Mouse (Mus musculus) heart, embryonic 13.5 days (tissue): ENCODE results near the gene Gm10271. TPM values are rescaled to one million over a fixed set of nuclear protein-coding genes. Genes with fewer than 3 reads are reported as not detected.
A peak's percentile ranks its signal among the peaks of the same experiment; 100 is the strongest.

ENCODE experiments used
- ATAC-seq: fragments of 200-750 bp; cut with Nextera tagmentation; 2 replicates; pipeline ENCODE4 v1.8.0; 2017; ENCODE audit warnings: moderate TSS enrichment; ENCODE audit not compliant: insufficient number of reproducible peaks, low FRiP score, low TSS enrichment; ENCODE audit errors: extremely low read depth
- H3K27ac ChIP-seq: fragments of 300-500 bp; sonication (generic); replicated peaks from 2 replicates; pipeline ENCODE4 v1.5.1; 2015; ENCODE audit warnings: moderate library complexity, mild to moderate bottlenecking, inconsistent platforms
- H3K27me3 ChIP-seq: fragments of 300-500 bp; sonication (generic); replicated peaks from 2 replicates; pipeline ENCODE4 v1.6.1; 2015; ENCODE audit warnings: mild to moderate bottlenecking, inconsistent platforms
- H3K36me3 ChIP-seq: fragments of 300-500 bp; sonication (generic); 2 replicates; pipeline ENCODE4 v1.6.1; 2015; ENCODE audit warnings: mild to moderate bottlenecking, inconsistent platforms
- H3K4me1 ChIP-seq: fragments of 300-500 bp; sonication (generic); 2 replicates; pipeline ENCODE4 v1.6.1; 2015; ENCODE audit warnings: inconsistent platforms
- H3K4me2 ChIP-seq: fragments of 300-500 bp; sonication (generic); 2 replicates; pipeline ENCODE4 v1.6.1; 2015; ENCODE audit warnings: inconsistent platforms, mild to moderate bottlenecking, moderate library complexity
- H3K4me3 ChIP-seq: fragments of 300-500 bp; sonication (generic); 2 replicates; pipeline ENCODE4 v1.5.1; 2015; ENCODE audit warnings: moderate library complexity, mild to moderate bottlenecking, inconsistent platforms
- H3K9ac ChIP-seq: fragments of 300-500 bp; sonication (generic); 2 replicates; pipeline ENCODE4 v1.6.1; 2015; ENCODE audit warnings: inconsistent platforms, mild to moderate bottlenecking, moderate library complexity
- H3K9me3 ChIP-seq: fragments of 300-500 bp; sonication (generic); 2 replicates; pipeline ENCODE4 v1.6.1; 2016; ENCODE audit warnings: inconsistent platforms
- WGBS: fragments of 180-500 bp; shearing (Covaris S2); methylation state at CpG from one replicate; pipeline ENCODE4 v1.1.7; 2015; ENCODE audit warnings: mixed read lengths; 5-methylcytosine and 5-hydroxymethylcytosine counted together
- polyA plus RNA-seq: library from polyadenylated mRNA; unstranded; fragments of >200 nt; fragmentation: Nextera tagmentation; extraction: Ambion mirVana; gene quantifications from 2 replicates; pipeline ENCODE4 v1.2.1, GENCODE M21; 2015

Gene Gm10271
- polyA plus RNA-seq, 1 experiment from 2014 or later: not detected

DNA sequence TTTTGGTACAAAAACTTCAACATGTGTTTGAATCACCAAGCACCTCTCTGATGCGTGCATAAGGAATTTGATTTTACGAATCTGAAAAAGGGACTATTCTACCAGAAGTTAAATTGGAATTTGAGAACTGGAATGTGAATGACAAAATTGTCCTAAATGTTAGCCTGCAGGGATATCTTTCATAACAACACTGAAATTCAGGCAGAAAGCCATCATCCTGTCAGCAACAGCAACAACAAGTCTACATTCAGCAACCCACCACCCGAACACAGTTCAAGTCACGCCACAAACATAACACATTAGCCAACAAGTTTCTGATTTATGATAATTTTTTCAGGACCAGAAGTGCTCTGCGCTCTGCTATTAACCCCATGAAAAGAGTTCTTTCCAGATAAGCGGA, 17.2 kb downstream of the Gm10271 start:
- Histone ChIP-seq H3K27ac (no peak overlapping the region), H3K27me3 (no peaks in the 10 kb centered on the region), H3K9me3 (peaks cover 3% of the 10 kb centered on the region; the same call in 1 of the 2 replicates), H3K4me3 (no peak overlapping the region), H3K4me1 (peaks cover 4% of the 10 kb centered on the region), H3K4me2 (no peak overlapping the region), H3K9ac (no peak overlapping the region), H3K36me3 (no peaks in the 10 kb centered on the region; the same call in 1 of the 2 replicates)
- ATAC-seq: no peak
- 83% methylated on average over 6 of the region's 6 CpGs for WGBS

DNA sequence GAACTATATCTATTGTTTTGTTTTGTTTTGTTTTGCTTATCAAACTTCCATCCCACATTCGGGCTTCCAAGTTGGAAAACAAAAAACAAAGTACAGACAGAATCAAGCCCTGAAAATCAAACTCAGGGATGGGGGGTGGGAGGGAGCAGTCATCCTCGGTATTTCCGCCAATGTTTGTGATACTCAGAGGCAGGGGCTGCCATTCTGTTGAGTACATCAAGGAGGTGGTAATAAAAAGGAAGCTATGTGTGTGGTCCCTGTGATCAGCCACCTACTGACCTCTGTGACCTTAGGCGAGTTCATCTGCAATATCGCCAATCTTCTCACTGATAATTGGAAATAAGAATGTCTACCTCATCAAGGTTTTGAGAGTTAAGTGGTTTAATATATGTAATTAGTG, 21.5 kb downstream of the Gm10271 start:
- H3K4me2 ChIP-seq: peak overlapping the region; percentile 73
- peak overlapping the region; percentile 73 for H3K9ac ChIP-seq
- no peak for ATAC-seq
- WGBS: 23% methylated on average over 5 of the region's 5 CpGs
- H3K27ac ChIP-seq: no peak overlapping the region
- H3K36me3 ChIP-seq: no peaks in the 10 kb centered on the region; the same call in 1 of the 2 replicates
- peaks cover 3% of the 10 kb centered on the region; the same call in 1 of the 2 replicates for H3K9me3 ChIP-seq
- H3K4me1 ChIP-seq: peaks cover 37% of the 10 kb centered on the region
- H3K27me3 ChIP-seq: no peaks in the 10 kb centered on the region
- H3K4me3 ChIP-seq: peak overlapping the region; percentile 84

DNA sequence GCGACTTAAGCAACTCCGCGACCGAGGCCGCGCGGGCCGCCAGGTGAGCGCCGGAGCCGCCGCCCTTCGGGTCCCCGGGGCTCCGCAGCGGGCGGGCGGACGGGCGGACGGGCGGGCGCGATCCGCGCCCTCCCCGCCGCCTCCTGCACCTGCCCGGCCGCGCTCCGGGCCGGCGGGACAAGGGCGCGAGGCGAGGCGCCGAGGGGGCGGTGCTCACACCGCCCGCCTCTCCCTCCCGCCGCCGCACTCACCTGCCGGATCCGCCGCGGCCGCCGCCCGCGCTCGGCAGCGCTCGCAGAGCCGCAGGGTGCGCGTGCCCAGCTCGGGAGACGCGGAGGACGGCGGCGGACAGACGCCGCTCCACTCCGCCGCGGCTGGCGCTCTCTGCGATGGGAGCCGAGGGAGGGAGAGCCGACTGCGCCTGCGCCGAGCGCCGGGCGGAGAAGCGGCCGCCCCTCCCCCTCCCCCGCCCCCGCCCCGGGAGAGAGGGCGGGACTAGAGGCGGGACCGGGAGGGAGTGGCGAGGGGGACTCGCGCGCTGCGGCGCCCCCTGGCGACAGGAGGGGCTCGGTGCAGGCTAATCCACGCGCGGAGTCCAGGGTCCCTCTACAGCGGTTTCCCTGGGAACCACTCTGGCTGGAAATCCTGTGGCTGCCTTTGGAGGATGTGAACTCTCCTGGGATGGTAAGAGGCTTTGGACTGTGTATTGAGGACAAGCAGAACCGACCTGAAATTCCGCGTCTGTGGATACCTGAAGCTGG, 22.2 kb downstream of the Gm10271 start, which contains the start of gene Rab3ip:
Gene Rab3ip (minus strand): TSS at position 761 of the 761 bp plus-strand sequence.
- no peaks in the 10 kb centered on the region for H3K9me3 ChIP-seq
- WGBS: under 1% methylated on average over 66 of the region's 103 CpGs
- peak; percentile 90 for ATAC-seq
- H3K4me1 ChIP-seq: peaks cover 44% of the 10 kb centered on the region
- H3K27me3 ChIP-seq: no peaks in the 10 kb centered on the region
- peak within 1 kb of the TSS; percentile 84 for H3K4me3 ChIP-seq
- peak within 1 kb of the TSS; percentile 73 for H3K4me2 ChIP-seq
- H3K9ac ChIP-seq: peak within 1 kb of the TSS; percentile 98
- peak within 1 kb of the TSS; percentile 90 for H3K27ac ChIP-seq
- H3K36me3 ChIP-seq: no peaks in the 10 kb centered on the region; the same call in 1 of the 2 replicates

- Histone ChIP-seq H3K9me3 (no peaks in the 10 kb centered on the region), H3K36me3 (no peaks in the 10 kb centered on the region; the same call in 1 of the 2 replicates), H3K4me3 (peak overlapping the region; percentile 84), H3K9ac (peak overlapping the region; percentile 98), H3K27ac (peak overlapping the region; percentile 90), H3K4me1 (peaks cover 52% of the 10 kb centered on the region), H3K27me3 (no peaks in the 10 kb centered on the region), H3K4me2 (peak overlapping the region; percentile 73)
- ATAC-seq: no peak
- 3% methylated on average over 44 of the region's 44 CpGs for WGBS
Observed at GRCm38 (mm10) chr10:116949111-116950008, 23.0 kb downstream of the Gm10271 start.

DNA sequence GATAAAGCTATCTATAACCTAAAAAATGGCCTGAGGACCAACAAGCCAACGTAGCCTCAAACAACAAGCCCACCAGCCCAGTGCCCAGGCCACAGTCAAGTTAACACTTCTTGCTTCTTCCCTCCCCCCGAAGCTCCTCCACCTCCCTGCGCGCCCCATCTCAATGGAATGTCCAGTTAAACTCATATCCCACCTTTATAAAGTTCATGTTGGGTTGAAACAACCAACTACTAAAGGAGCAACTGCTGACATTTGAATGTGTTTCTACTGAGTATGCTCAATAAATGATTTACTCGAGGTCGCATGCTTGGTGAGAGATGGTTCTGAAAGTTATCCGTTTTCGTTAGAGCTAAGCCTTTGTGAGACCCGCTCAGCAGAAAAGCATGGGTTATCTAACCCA, 24.0 kb downstream of the Gm10271 start:
- Histone ChIP-seq H3K36me3 (no peaks in the 10 kb centered on the region; the same call in 1 of the 2 replicates), H3K9me3 (no peaks in the 10 kb centered on the region), H3K4me2 (peak overlapping the region; percentile 73), H3K9ac (peak overlapping the region; percentile 98), H3K27me3 (no peaks in the 10 kb centered on the region), H3K4me3 (peak overlapping the region; percentile 84), H3K27ac (no peak overlapping the region), H3K4me1 (peaks cover 54% of the 10 kb centered on the region)
- no peak for ATAC-seq
- WGBS: 81% methylated on average over 9 of the region's 9 CpGs

GRCm38 (mm10) chr10:116944940-116945339, 27.5 kb downstream of the Gm10271 start:
- H3K27ac ChIP-seq: peak overlapping the region; percentile 92
- H3K4me1 ChIP-seq: peaks cover 50% of the 10 kb centered on the region
- H3K36me3 ChIP-seq: peaks cover 12% of the 10 kb centered on the region
- ATAC-seq: no peak
- WGBS: 25% methylated on average over 10 of the region's 10 CpGs
- H3K4me3 ChIP-seq: peak overlapping the region; percentile 24
- 0 out of 2 replicates have a peak, but pooled peaks cover 6% of the 10 kb centered on the region for H3K9me3 ChIP-seq
- peak overlapping the region; percentile 59 for H3K4me2 ChIP-seq
- no peaks in the 10 kb centered on the region for H3K27me3 ChIP-seq
- peak overlapping the region; percentile 67 for H3K9ac ChIP-seq

DNA sequence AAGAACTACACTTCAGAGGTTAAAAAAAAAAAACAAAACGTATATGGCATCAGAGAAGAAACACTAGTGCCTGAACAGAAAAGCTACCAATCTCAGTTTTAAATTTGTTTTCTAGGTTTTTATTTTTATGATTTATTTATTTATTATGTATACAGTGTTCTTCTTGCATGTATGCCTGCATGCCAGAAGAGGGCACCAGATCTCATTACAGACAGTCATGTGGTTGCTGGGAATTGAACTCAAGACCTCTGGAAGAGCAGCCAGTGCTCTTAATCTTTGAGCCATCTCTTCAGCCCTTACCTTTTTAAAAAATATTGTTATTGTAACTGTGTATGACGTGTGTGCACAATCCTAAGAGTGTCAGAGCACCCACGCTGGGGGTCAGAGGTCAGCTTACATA, 28.3 kb downstream of the Gm10271 start:
- no peak overlapping the region for H3K4me2 ChIP-seq
- no peaks in the 10 kb centered on the region for H3K27me3 ChIP-seq
- H3K36me3 ChIP-seq: peaks cover 15% of the 10 kb centered on the region
- peaks cover 49% of the 10 kb centered on the region for H3K4me1 ChIP-seq
- H3K9ac ChIP-seq: no peak overlapping the region
- H3K27ac ChIP-seq: peak overlapping the region; percentile 92; the same call in 1 of the 2 replicates
- H3K4me3 ChIP-seq: no peak overlapping the region
- WGBS: 86% methylated on average over 3 of the region's 3 CpGs
- no peak for ATAC-seq
- 0 out of 2 replicates have a peak, but pooled peaks cover 6% of the 10 kb centered on the region for H3K9me3 ChIP-seq

GRCm38 (mm10) chr10:116943025-116943424, 29.4 kb downstream of the Gm10271 start:
- H3K4me3 ChIP-seq: no peak overlapping the region
- H3K36me3 ChIP-seq: peaks cover 26% of the 10 kb centered on the region
- 88% methylated on average over 6 of the region's 6 CpGs for WGBS
- peaks cover 38% of the 10 kb centered on the region for H3K4me1 ChIP-seq
- H3K9ac ChIP-seq: no peak overlapping the region
- H3K4me2 ChIP-seq: no peak overlapping the region
- H3K27me3 ChIP-seq: no peaks in the 10 kb centered on the region
- no peak for ATAC-seq
- H3K9me3 ChIP-seq: 0 out of 2 replicates have a peak, but pooled peaks cover 6% of the 10 kb centered on the region
- H3K27ac ChIP-seq: no peak overlapping the region

- peaks cover 8% of the 10 kb centered on the region for H3K4me1 ChIP-seq
- WGBS: 87% methylated on average over 12 of the region's 12 CpGs
- no peaks in the 10 kb centered on the region for H3K9me3 ChIP-seq
- no peak overlapping the region for H3K27ac ChIP-seq
- H3K27me3 ChIP-seq: no peaks in the 10 kb centered on the region
- no peak overlapping the region for H3K4me3 ChIP-seq
- H3K4me2 ChIP-seq: no peak overlapping the region
- no peak for ATAC-seq
- H3K36me3 ChIP-seq: peaks cover 83% of the 10 kb centered on the region
- no peak overlapping the region for H3K9ac ChIP-seq
Observed at GRCm38 (mm10) chr10:116935028-116935427, 37.4 kb downstream of the Gm10271 start.

DNA sequence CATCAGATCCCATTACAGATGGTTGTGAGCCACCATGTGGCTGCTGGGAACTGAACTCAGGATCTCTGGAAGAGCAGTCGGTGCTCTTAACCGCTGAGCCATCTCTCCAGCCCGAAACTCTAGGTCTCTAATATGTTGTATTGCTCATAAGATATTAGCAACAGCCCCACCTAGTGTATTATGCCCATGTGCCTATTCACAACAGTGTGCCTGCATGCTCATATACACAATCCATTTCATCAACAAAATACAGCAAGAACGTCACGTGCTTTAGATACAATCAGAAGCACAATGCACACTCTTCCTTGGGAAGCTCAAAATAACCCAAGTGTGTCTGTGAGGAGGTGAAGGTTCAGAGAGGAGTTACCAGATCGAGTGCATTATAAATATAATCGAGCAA, 38.6 kb downstream of the Gm10271 start:
- H3K4me3 ChIP-seq: no peak overlapping the region
- WGBS: 84% methylated on average over 7 of the region's 7 CpGs
- H3K4me1 ChIP-seq: peaks cover 8% of the 10 kb centered on the region
- no peak overlapping the region for H3K4me2 ChIP-seq
- no peaks in the 10 kb centered on the region for H3K27me3 ChIP-seq
- no peak overlapping the region for H3K27ac ChIP-seq
- peaks cover 87% of the 10 kb centered on the region for H3K36me3 ChIP-seq
- H3K9me3 ChIP-seq: no peaks in the 10 kb centered on the region
- H3K9ac ChIP-seq: no peak overlapping the region
- ATAC-seq: no peak

GRCm38 (mm10) chr10:116932418-116932817, 40.0 kb downstream of the Gm10271 start:
- Histone ChIP-seq H3K4me1 (peaks cover 8% of the 10 kb centered on the region), H3K27me3 (no peaks in the 10 kb centered on the region), H3K9me3 (no peaks in the 10 kb centered on the region), H3K27ac (no peak overlapping the region), H3K4me3 (no peak overlapping the region), H3K4me2 (no peak overlapping the region), H3K9ac (no peak overlapping the region), H3K36me3 (peaks cover 84% of the 10 kb centered on the region)
- no peak for ATAC-seq
- 84% methylated on average over 13 of the region's 13 CpGs for WGBS
